Mouse (Mus musculus) ovary, postnatal 14 days (tissue): ENCODE results near the gene Spink4.

Source experiments
- DNase-seq: peaks from one replicate; pipeline ENCODE4 v3.0.0; 2022; ENCODE audit warnings: low spot score

Gene Spink4

DNA sequence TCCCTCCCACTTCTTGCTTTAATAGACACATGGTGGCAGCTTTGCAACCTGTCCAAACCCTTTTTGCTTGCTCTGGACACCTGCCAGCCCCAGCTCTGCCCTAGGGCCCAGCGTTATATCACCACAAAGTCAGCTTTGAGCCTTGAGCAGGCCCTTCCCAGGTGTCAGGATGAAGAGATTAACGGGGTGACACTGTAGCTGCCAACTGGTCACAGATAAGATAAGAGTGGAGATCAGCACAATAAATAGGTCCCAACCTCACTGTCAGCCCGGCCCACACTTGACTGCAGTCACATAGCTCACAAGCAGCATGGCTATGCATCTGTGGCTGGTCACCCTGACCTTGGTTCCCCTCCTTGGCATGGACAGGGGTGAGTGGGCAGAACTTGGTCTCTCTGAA is at the start of gene Spink4:
Gene Spink4, plus strand, starts transcription at position 268 of the 400 bp plus-strand sequence.
- no peak for DNase-seq

DNA sequence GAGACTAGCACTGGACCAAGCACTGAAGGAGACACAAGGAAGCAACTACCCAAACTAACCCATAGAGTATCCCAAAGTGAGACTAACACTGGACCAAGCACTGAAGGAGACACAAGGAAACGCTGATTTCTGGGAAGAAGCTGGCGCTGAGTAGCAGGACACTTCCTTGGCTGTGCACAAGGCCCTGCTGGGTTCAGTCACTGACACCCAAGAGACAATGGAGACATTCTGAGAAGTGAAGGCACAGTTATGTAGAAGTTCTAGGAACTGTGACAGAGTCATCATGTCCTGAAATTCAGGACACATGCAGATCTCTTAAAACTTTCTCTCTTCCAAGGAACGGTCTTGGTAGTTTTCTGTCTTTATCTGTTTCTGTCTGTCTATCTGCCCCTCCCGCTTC is 49.6 kb upstream of the Spink4 start:
- no peak for DNase-seq

DNA sequence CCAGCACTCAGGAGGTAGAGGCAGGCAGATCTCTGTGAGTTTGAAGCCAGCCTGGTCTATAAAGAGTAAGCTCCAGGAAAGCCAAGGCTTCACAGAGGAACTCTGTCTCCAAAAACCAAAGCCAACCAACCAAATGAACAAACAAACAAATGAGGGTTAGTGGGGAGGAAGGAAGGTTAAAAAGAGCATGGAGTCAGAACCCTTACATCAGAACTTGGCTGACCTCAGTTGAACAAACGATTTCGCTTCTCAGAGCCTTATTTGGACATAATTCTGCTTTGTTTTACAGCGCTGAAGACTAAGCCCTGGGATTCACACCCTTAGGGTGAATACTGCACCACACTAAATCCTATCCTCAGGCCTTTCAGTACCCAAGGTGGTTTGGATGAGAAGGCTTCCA is 47.7 kb upstream of the Spink4 start:
- no peak for DNase-seq

DNA sequence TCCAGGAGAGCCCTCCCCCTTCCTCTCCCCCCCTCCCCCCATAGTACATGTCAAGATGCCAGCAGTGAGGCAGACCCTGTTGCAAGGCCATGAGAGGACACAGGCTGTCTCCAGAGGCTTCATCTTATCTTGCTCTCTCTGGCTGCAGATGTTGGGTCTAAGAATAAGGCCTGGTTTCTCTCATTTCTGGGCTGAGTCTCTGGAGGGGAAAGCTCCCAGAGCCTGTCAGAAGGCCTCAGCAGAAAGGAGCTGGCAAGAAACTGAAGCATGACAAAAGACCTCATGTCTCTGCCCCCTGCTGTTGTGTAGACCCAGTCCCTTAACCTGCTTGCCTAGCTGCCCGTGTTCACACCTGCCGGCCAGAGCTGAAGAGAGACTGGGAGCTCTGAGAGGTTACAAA is 46.5 kb upstream of the Spink4 start:
- no peak for DNase-seq

DNA sequence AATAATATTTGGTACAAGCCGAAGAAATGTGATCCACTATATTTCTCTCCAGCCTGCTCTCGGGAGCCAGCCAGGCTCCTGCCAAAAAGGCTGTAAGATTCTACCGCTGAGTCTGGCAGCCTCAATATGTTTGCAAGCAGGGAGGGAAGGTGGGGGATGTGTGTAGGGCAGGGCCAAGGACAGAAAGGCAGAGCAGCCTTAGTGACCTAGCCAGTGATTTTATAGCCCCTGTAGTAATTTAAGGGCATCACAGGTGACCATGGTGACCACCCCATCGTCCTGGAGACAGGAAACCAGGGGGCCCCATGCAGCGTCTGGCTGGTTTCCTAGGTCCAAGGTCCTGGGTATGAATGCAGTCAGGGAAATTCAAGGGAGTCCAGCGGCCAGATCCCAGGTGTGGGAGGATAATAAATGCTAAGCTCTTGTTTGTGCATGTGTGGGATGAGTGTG is 45.7 kb upstream of the Spink4 start:
- DNase-seq: peak; percentile 31

DNA sequence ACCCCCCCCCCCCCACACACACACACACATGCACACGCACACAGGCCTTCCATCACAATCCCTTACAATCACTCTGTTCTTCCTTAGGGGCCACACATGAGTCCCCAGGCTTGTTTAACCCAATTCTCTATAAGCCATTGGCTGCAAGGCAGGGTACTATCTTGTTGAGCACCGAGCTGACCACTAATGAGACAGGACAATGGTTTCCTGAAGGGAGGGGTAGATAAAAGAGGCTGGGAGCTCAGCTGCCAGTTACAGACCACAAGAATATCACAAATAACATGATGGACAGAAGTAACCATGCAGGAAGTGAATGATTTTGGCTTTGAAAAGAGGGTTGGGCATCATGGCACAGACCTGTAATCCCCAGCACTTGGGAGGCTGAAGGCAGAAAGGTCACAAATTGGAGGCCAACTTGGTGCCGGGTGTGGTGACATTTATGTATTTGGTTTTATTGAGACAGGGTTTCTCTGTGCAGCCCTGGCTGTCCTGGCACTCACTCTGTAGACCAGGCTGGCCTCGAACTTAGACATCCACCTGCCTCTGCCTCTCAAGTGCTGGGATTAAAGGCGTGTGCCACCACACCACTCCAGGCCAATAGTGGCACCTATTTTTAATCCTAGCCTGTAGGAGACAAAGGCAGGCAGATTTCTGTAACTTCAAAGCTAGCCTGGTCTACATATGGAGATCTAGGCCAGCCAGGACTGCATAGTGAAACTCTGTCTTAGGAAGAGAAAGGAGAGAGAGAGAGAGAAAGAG is 44.9 kb upstream of the Spink4 start:
- DNase-seq: no peak

DNA sequence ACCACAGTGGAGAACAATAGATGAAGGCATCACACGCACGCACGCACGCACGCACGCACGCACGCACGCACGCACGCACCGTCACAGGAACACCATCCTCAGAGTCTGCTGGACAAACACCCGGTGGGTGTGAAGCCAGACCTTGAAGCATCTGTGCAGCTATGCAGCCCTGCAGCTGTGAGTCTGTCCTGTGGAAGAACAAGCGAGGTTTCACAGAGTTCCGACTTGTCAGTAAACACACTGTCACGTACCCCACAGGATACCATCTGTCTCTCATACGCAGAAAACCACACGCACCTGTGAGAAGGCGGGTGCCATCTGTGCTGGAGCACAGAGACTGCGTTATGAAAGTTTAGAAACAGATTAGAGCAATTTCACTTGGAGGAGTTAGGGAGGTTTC is 44.0 kb upstream of the Spink4 start:
- no peak for DNase-seq

DNA sequence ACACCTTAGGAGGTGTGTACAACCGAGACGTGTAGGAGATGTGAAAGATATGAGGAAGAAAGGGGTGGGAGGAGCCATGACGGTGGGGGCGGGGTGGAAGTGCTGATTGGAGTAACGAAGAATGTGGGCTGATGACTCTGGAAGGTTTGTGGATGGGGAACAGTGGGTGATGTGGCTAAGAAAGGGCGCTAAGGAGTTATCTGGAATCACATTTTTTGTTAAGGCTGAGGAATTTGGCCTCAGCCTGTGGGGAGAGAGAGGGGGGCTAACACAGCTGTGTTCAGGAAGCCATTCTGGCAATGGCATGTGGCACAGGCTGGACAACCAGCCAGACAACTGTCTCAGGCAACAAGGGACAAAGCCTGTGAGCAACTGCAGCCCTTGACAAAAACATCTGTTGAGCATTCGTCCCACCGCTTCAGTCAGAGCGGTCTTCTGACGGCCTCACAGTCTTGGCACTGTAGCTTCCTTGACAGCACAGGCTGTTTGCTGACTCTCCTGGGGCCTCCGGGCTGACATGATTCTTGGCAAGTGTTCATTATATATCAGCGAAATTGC is 43.0 kb upstream of the Spink4 start:
- DNase-seq: peak; percentile 41

DNA sequence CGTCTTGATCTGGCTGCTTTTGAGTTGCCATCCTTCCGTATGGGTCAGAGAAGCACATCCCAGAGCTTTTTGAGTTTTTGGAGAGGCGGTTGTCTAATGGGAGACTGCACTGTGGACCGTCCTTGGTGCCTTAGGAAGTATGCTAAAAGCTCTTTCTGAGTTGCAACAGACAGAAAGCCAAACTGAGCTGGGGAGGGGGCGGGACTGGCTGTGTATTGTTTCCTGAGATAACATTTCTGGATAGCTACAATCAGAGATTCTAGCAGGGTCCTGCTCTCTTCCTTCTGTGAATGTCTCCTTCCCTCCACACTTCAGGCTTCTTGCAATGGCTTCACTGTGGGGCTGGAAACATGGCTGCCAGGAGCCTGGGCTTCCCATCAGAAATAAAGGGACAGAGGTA is 42.3 kb upstream of the Spink4 start:
- no peak for DNase-seq

DNA sequence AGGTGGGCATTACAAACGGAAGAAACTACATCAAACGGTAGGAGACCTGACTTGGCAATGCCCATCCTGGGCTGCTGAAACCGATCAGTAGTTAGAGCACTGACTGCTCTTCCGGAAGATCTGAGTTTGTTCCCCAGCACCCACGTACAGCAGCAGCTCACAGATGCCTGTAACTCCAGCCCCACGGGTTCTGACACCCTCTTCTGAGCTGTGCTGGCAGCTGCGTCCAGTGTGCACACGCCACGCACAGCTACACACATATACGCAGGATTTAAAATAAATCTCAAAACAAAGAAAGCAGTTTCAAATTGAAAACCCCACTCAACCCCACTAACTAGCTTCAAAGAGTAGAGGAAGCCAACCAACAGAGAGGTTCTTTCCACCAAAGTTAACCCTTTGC is 36.7 kb upstream of the Spink4 start:
- DNase-seq: no peak

DNA sequence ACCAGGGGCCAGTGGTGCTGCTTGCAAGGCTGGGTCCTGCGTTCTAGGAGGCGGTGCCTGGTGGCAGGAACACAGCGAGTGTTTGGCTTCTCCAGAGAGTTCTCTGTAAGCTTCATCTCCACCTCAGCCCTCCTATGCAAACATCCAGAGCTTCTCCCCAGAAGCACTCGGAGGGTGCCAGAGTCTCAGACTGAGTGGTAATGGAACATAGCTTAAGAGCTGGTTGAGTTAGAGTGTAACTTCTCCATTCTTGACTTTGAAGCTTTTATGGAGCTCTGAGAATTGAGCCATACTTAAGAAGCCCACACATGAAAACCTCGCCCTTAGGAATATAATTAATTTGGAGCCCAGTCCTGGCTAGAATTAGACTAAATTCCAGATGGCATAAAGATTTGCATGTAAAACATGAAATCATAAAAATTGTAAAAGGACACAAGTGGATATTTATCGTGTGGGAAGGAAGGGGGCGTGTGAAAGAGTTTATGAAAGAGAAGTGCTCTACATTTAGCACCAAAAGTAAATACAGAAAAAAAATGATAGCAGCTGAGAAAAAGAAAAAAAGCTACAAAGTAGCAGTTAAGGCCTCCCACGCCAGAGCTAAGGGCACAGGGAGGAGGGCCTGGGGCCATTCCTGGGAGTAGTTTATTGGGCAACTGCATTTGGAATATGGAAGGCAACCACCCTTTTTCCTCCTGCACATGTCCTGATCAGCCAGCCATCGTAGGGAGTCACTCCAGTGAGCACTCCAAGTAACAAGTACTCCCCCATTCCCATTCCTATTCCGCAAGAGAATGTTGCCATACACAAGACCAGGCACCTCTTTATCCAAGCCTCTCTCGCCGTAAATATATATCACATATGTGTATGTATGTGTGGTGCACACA is 35.3 kb upstream of the Spink4 start:
- DNase-seq: no peak

DNA sequence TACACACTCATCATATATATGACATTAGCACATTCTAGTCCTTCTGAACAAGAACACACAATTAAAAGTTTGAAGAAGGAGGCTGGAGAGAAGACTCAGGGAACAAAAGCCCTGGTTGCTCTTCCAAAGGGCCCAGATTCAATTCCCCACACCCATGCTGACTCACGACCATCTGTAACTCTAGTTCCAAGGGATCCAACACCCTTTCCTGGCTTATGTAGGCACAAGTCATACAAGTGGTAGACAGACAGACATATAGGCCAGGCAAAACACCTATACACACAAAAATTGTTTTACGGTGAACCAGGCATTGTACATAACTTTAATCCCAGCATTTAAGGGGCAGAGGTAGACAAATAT is 34.7 kb upstream of the Spink4 start:
- DNase-seq: no peak

DNA sequence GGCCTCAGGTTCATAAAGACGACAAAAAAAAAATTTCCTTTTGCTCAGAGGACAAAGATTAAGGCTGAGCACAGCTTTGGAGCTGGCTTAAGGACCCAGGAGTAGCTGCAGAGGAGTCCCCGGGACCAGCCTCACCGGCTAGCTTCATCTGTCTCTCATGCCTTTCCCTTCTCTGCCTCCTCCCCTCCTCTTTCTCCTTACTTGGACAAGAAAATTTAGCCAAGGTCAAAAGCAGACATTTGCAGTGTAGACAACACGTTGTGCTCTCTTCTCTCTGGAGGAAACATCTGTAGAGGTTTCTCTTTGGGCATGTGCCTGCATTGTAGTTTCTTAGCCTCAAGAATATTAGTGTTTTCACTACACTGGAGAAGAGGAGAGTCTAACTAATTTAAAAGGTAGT is 34.0 kb upstream of the Spink4 start:
- no peak for DNase-seq

DNA sequence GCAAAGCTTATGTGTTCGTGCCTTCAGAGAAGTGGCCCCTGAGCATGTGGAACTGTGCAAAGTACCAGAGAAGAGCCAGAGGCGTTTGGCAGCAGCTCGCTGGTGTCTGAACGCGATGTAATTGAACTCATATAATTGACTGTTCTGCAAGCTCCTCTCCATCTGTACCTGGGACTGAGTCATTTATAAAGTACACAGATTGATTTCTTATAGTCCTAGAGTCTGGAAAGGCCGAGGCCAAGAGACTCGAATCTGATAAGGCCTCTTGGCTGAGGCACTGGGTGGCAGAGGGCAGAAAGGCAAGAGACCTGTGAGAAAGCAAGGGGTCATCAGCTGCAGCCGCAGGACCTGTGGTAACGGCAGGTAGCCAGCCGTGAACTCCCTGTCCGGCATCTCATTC is 31.0 kb upstream of the Spink4 start:
- DNase-seq: no peak

DNA sequence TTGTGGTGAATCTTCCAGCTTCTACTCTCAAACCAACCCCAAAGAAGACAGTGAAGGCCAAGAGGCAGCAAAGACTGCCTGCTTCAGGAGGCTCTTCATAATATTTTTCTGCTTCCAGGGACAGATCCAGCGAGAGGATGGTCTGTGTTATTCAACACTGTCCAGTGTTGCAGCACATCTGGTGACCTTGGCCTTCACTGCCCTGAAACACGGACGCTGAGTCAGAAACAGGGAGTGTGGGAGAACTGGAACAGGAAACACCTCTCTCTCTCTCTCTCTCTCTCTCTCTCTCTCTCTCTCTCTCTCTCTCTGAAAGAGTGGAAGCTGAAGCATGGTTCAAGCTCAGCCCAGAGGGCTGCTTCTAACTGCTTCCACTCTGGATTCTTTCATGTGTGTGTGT is 30.6 kb upstream of the Spink4 start:
- DNase-seq: no peak

DNA sequence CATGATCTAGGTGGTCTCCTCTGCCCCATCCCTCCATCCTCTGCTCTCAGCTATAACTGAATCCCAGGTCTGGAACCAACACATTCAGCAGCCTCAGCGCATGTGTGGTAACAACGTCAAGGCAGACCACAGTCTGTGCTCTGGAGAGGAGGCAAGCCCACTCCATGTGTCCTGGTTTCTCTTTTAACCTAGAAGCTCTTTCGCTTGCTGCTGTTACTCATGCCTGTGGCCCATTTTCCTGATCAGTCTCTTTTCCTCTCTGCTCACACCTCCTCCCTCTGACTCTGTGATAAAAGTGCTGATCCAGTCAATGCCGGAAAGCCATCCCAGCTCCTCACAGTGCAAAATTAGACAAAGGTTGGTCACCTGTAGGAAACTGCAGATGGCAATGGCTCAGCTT is 29.9 kb upstream of the Spink4 start:
- no peak for DNase-seq

DNA sequence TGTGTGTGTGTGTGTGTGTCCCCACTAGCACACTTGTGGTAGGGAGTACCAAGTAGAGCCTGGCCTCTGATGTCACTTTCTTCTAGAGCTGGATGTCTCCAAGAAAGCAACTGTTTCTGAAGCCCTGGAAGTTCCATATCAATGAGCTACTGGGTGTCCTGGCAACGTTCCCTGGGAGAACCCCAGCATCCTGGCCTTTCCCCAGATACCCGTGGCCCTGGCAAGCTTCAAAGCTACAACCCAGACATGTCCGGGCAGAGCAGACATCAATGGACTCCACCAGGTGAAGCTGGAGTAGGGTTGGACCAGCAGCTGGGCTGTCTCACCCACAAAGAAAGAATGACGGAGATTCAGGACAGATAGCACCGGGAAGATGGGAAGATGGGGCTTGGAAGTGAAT is 28.6 kb upstream of the Spink4 start:
- no peak for DNase-seq

DNA sequence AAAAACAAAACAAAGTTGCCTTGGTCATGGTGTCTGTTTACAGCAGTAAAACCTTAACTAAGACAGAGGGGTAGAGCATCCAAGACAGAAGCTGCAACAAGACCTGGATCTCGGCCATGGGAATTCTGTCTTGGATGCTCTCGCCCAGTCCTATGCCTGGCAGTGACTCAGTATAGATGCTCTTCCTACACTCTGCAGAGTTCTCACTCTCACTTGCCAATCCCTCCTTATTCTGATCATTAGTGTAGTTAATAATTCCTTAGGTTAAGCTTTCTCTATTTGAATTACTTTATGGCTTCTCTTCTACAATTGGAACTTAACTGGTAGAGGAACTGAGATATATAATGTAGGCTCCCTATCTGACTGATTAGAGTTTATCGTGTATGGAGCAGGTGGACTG is 24.7 kb upstream of the Spink4 start:
- no peak for DNase-seq

DNA sequence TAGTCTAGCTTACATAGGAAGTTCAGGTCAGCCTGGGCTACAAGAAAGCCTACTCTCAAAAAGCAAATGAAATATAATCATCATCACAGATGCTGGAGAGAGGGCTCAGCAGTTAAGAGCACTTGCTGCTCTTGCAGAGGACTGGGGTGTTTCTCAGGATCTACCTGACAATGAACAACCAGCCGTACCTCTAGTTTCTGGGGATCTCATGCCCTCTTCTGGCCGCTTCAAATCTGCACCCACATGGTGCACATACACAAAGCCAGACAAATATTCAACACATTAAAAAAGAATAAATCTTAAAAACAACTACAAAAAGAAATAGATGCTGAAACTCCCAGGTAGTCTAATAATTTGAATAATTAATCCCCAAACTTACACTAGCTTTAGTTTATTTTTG is 24.2 kb upstream of the Spink4 start:
- no peak for DNase-seq

DNA sequence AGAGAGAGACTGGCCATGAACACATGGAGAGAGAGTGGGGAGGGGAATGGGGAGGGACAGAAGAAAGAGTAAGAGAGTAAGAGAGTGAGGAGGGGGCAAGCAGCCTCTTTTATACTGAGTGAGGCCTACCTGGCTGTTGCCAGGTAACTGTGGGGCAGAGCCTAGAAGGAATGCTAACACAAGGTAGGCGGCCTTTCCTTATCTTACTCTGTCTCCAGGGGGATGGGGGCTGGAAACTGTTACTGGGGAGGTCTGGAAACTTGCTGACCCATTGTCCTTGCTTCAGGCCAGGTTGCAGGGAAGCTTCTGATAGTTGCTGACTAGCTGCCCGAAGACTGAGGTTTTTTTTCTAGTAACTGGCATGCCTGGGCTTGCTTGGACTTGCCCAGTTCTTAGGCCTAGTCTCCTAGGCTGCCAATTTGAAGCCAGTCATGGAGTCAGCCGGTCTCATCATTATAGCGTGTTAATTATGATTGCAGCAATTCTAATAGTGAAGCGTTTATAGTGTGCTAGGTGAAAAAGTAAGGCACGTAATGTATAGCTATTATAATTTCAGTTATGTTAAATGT is 21.3 kb upstream of the Spink4 start:
- DNase-seq: no peak

DNA sequence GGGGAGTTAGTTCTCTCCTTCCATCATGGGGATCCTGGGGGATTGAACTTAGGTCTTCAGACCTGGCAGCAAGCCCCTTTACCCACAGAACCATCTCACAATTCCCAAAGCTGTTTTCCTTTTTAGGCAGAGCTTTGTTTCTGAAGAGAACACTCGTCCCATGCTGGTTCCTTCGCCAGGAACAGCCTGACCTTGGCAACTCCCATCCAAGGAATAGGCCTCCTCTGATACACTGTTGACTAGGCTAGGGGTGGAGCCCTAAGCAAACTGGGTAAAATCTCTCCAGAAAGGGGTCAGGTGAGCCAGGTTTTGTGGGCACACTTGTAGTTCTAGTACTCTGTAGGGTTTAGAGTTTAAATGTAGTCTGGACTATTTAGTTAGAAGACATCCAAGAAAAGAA is 20.6 kb upstream of the Spink4 start:
- no peak for DNase-seq

DNA sequence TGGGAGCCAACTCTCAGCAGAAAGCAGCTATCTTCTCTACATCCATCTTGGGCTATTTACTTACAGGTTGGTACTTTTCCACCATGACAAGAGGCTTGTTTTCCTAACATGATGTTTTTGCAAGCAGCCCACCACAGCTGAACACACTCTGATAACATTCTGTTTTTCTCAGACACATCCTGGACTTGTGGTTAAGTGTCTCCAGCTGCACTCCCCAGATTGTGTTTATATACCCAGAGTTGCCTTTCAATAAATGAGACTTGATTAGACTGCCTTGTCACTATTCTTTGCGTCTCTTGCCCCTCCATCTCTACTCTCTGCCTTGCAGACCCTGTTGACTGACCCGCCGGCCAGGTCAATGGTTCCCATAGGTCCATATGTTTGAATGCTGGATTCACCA is 19.8 kb upstream of the Spink4 start:
- DNase-seq: no peak

DNA sequence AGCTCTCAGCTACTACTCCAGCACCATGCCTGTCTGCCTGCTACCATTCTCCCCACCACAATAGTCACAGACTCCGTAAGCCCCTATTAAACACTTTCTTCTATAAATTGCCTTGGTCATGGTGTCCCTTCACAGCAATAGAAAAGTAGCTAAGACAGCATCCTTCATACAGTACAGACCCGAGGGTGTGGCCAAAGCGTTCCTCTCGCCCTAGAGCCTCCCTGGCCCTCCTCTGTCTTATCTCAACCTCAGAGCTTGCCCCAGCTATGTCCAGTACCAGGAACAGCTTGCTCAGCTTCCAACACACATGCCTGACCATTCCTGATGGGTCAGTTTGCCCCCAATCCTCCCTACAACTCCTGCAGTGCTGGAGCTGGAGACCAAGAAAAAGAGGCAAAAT is 19.2 kb upstream of the Spink4 start:
- DNase-seq: no peak
